Mouse (Mus musculus) kidney, adult 2 months (tissue): ENCODE measurements around the gene Chchd5.

Experiments used
- CTCF ChIP-seq: fragments of 200-500 bp; conservative IDR thresholded peaks from 2 replicates; pipeline ENCODE4 v1.5.1; 2011; ENCODE audit warnings: low read depth, mild to moderate bottlenecking, control low read depth, low read length, moderate library complexity, mixed read lengths; ENCODE audit not compliant: insufficient read depth, insufficient read length
- POLR2A ChIP-seq: fragments of 200-500 bp; IDR thresholded peaks from one replicate; pipeline ENCODE4 v1.6.1; 2011; ENCODE audit warnings: low read depth, low read length, control low read depth

- TF ChIP-seq CTCF (no peak), POLR2A (no peak)
Measured at GRCm38 (mm10) chr2:129151111-129151510, 21.6 kb downstream of the Chchd5 start.
